Mouse (Mus musculus): Measurements from ENCODE around the gene Ddc. TPM values are rescaled to one million over a fixed set of nuclear protein-coding genes. Genes with fewer than 3 reads are reported as not detected.

The Ddc gene
- 3.3 and 6.5 TPM in 2 replicates for polyA plus RNA-seq (2015; fragmentation: Nextera tagmentation; extraction: Ambion mirVana)

GRCm38 (mm10) chr11:11897645-11898357 lies at the start of gene Ddc:
Ddc (minus strand) TSS chr11:11898144.
- H3K27ac ChIP-seq (replicated peaks): no peak within 1 kb of the TSS
- no peak for ATAC-seq (ENCODE audit: low read depth)
- WGBS: 77% methylated on average over 12 of the region's 12 CpGs
- no peak within 1 kb of the TSS for H3K9ac ChIP-seq
- no peak within 1 kb of the TSS for H3K4me3 ChIP-seq
- H3K27me3 ChIP-seq: no peaks in the 10 kb centered on the region
- no peaks in the 10 kb centered on the region for H3K36me3 ChIP-seq
- no peaks in the 10 kb centered on the region for H3K9me3 ChIP-seq
- no peaks in the 10 kb centered on the region for H3K4me1 ChIP-seq (replicated peaks)
- no peak within 1 kb of the TSS for H3K4me2 ChIP-seq

GRCm38 (mm10) chr11:11945766-11946165 lies 47.8 kb upstream of the Ddc start:
- ATAC-seq (ENCODE audit: low read depth): no peak
- Histone ChIP-seq H3K27ac (replicated peaks) (no peak overlapping the region), H3K4me3 (no peak overlapping the region), H3K27me3 (no peaks in the 10 kb centered on the region), H3K36me3 (peaks cover 19% of the 10 kb centered on the region), H3K9me3 (no peaks in the 10 kb centered on the region), H3K4me2 (no peak overlapping the region), H3K4me1 (replicated peaks) (peaks cover 12% of the 10 kb centered on the region), H3K9ac (no peak overlapping the region)
- 94% methylated on average over 4 of the region's 4 CpGs for WGBS

GRCm38 (mm10) chr11:11944814-11945213 lies 46.9 kb upstream of the Ddc start:
- Histone ChIP-seq H3K4me2 (no peak overlapping the region), H3K27ac (replicated peaks) (no peak overlapping the region), H3K36me3 (peaks cover 19% of the 10 kb centered on the region), H3K9ac (no peak overlapping the region), H3K4me1 (replicated peaks) (peaks cover 12% of the 10 kb centered on the region), H3K4me3 (no peak overlapping the region), H3K27me3 (no peaks in the 10 kb centered on the region), H3K9me3 (no peaks in the 10 kb centered on the region)
- 94% methylated on average over 4 of the region's 4 CpGs for WGBS
- ATAC-seq (ENCODE audit: low read depth): no peak

GRCm38 (mm10) chr11:11944082-11944349 lies 46.1 kb upstream of the Ddc start:
- no peak overlapping the region for H3K4me3 ChIP-seq
- no peaks in the 10 kb centered on the region for H3K9me3 ChIP-seq
- no peak overlapping the region for H3K9ac ChIP-seq
- peaks cover 9% of the 10 kb centered on the region for H3K4me1 ChIP-seq (replicated peaks)
- H3K4me2 ChIP-seq: no peak overlapping the region
- no peaks in the 10 kb centered on the region for H3K27me3 ChIP-seq
- H3K36me3 ChIP-seq: peaks cover 19% of the 10 kb centered on the region
- no peak for ATAC-seq (ENCODE audit: low read depth)
- H3K27ac ChIP-seq (replicated peaks): no peak overlapping the region

- Histone ChIP-seq H3K27me3 (no peaks in the 10 kb centered on the region), H3K4me1 (replicated peaks) (peaks cover 4% of the 10 kb centered on the region; the same call in 1 of the 2 replicates), H3K9me3 (no peaks in the 10 kb centered on the region), H3K9ac (no peak overlapping the region), H3K27ac (replicated peaks) (no peak overlapping the region), H3K36me3 (peaks cover 19% of the 10 kb centered on the region), H3K4me2 (no peak overlapping the region), H3K4me3 (no peak overlapping the region)
- no peak for ATAC-seq (ENCODE audit: low read depth)
- 85% methylated on average over 13 of the region's 13 CpGs for WGBS
Measured at GRCm38 (mm10) chr11:11943240-11944081, 45.5 kb upstream of the Ddc start.

- no peak overlapping the region for H3K9ac ChIP-seq
- ATAC-seq (ENCODE audit: low read depth): no peak
- H3K4me3 ChIP-seq: no peak overlapping the region
- 32% methylated on average over 6 of the region's 6 CpGs for WGBS
- H3K4me2 ChIP-seq: no peak overlapping the region
- H3K27ac ChIP-seq (replicated peaks): no peak overlapping the region
- H3K36me3 ChIP-seq: peaks cover 23% of the 10 kb centered on the region
- H3K4me1 ChIP-seq (replicated peaks): no peaks in the 10 kb centered on the region
- H3K27me3 ChIP-seq: no peaks in the 10 kb centered on the region
- no peaks in the 10 kb centered on the region for H3K9me3 ChIP-seq
Measured at GRCm38 (mm10) chr11:11942320-11943217, 44.6 kb upstream of the Ddc start.

- no peaks in the 10 kb centered on the region for H3K4me1 ChIP-seq (replicated peaks)
- peaks cover 33% of the 10 kb centered on the region for H3K36me3 ChIP-seq
- no peak overlapping the region for H3K9ac ChIP-seq
- H3K27me3 ChIP-seq: no peaks in the 10 kb centered on the region
- no peak overlapping the region for H3K4me2 ChIP-seq
- WGBS: 30% methylated on average over 5 of the region's 5 CpGs
- H3K9me3 ChIP-seq: no peaks in the 10 kb centered on the region
- H3K27ac ChIP-seq (replicated peaks): no peak overlapping the region
- ATAC-seq (ENCODE audit: low read depth): no peak
- H3K4me3 ChIP-seq: no peak overlapping the region
Measured at GRCm38 (mm10) chr11:11940833-11941681, 43.1 kb upstream of the Ddc start.

GRCm38 (mm10) chr11:11939611-11940010 lies 41.7 kb upstream of the Ddc start:
- no peak overlapping the region for H3K27ac ChIP-seq (replicated peaks)
- ATAC-seq (ENCODE audit: low read depth): no peak
- no peak overlapping the region for H3K4me2 ChIP-seq
- no peaks in the 10 kb centered on the region for H3K27me3 ChIP-seq
- H3K9ac ChIP-seq: no peak overlapping the region
- H3K9me3 ChIP-seq: no peaks in the 10 kb centered on the region
- no peaks in the 10 kb centered on the region for H3K4me1 ChIP-seq (replicated peaks)
- no peak overlapping the region for H3K4me3 ChIP-seq
- peaks cover 36% of the 10 kb centered on the region for H3K36me3 ChIP-seq
- WGBS: 79% methylated on average over 3 of the region's 3 CpGs

GRCm38 (mm10) chr11:11938591-11938990 lies 40.6 kb upstream of the Ddc start:
- no peak overlapping the region for H3K4me2 ChIP-seq
- 100% methylated on average over 1 of the region's 1 CpGs for WGBS
- no peak overlapping the region for H3K4me3 ChIP-seq
- H3K9ac ChIP-seq: no peak overlapping the region
- H3K36me3 ChIP-seq: peaks cover 32% of the 10 kb centered on the region
- H3K27ac ChIP-seq (replicated peaks): no peak overlapping the region
- no peaks in the 10 kb centered on the region for H3K4me1 ChIP-seq (replicated peaks)
- no peaks in the 10 kb centered on the region for H3K9me3 ChIP-seq
- no peak for ATAC-seq (ENCODE audit: low read depth)
- H3K27me3 ChIP-seq: no peaks in the 10 kb centered on the region

GRCm38 (mm10) chr11:11937340-11938030 lies 39.5 kb upstream of the Ddc start:
- Histone ChIP-seq H3K36me3 (peaks cover 32% of the 10 kb centered on the region), H3K27me3 (no peaks in the 10 kb centered on the region), H3K4me1 (replicated peaks) (peaks cover 3% of the 10 kb centered on the region; the same call in 1 of the 2 replicates), H3K4me3 (no peak overlapping the region), H3K27ac (replicated peaks) (no peak overlapping the region), H3K4me2 (no peak overlapping the region), H3K9ac (no peak overlapping the region), H3K9me3 (no peaks in the 10 kb centered on the region)
- ATAC-seq (ENCODE audit: low read depth): no peak
- 84% methylated on average over 10 of the region's 10 CpGs for WGBS

- Histone ChIP-seq H3K36me3 (peaks cover 32% of the 10 kb centered on the region), H3K9me3 (no peaks in the 10 kb centered on the region), H3K27ac (replicated peaks) (no peak overlapping the region), H3K4me2 (no peak overlapping the region), H3K4me1 (replicated peaks) (peaks cover 12% of the 10 kb centered on the region), H3K9ac (no peak overlapping the region), H3K27me3 (no peaks in the 10 kb centered on the region), H3K4me3 (no peak overlapping the region)
- no peak for ATAC-seq (ENCODE audit: low read depth)
- 87% methylated on average over 8 of the region's 8 CpGs for WGBS
Measured at GRCm38 (mm10) chr11:11934808-11935207, 36.9 kb upstream of the Ddc start.

Data from neural tube, embryonic 13.5 days (tissue).